Mouse (Mus musculus) heart, adult 2 months (tissue): ENCODE measurements around the gene Ctdsp2.

Experiments used
- CTCF ChIP-seq: fragments of 200-600 bp; IDR thresholded peaks from 2 replicates; pipeline ENCODE4 v1.8.1; 2022; ENCODE audit warnings: antibody characterized with exemption, mild to moderate bottlenecking, moderate library complexity
- EP300 ChIP-seq: fragments of 200-500 bp; IDR thresholded peaks from 2 replicates; pipeline ENCODE4 v1.6.1; 2011; ENCODE audit warnings: low read depth, low read length, control low read depth; ENCODE audit not compliant: insufficient read depth
- POLR2A ChIP-seq: fragments of 200-500 bp; IDR thresholded peaks from 2 replicates; pipeline ENCODE4 v1.6.1; 2011; ENCODE audit warnings: mild to moderate bottlenecking, low read depth, low read length, control low read depth; ENCODE audit not compliant: insufficient read depth

- TF ChIP-seq CTCF (no peak), POLR2A (no peak), EP300 (no peak)
Observed at GRCm38 (mm10) chr10:126980221-126980932, 1.9 kb downstream of the Ctdsp2 start.
